Mouse (Mus musculus) testis, adult 2 months (tissue): ENCODE data around the gene Rnf26.

Experiments used
- CTCF ChIP-seq: fragments of 200-500 bp; IDR thresholded peaks from 2 replicates; pipeline ENCODE4 v1.5.1; 2012; ENCODE audit warnings: low read depth, mild to moderate bottlenecking, inconsistent platforms, low read length, moderate library complexity; ENCODE audit not compliant: control insufficient read depth, insufficient read depth, insufficient replicate concordance
- POLR2A ChIP-seq: fragments of 200-500 bp; IDR thresholded peaks from 2 replicates; pipeline ENCODE4 v1.6.1; 2012; ENCODE audit warnings: low read depth, mild to moderate bottlenecking, inconsistent platforms, low read length, moderate library complexity; ENCODE audit not compliant: control insufficient read depth

- TF ChIP-seq CTCF (peak; percentile 58; the same call in 1 of the 2 replicates), POLR2A (no peak)
Observed at GRCm38 (mm10) chr9:44109360-44110095, 3.8 kb downstream of the Rnf26 start.
